Mouse (Mus musculus) mature B cell (primary cell): ENCODE results near the gene Tnfrsf1a.

ENCODE experiments used
- in situ Hi-C: fragments of 300-500 bp; cut with MboI; formaldehyde crosslinking; loops from 2 replicates; pipeline ENCODE4 v1.14.3; 2019

Tnfrsf1a gene

DNA sequence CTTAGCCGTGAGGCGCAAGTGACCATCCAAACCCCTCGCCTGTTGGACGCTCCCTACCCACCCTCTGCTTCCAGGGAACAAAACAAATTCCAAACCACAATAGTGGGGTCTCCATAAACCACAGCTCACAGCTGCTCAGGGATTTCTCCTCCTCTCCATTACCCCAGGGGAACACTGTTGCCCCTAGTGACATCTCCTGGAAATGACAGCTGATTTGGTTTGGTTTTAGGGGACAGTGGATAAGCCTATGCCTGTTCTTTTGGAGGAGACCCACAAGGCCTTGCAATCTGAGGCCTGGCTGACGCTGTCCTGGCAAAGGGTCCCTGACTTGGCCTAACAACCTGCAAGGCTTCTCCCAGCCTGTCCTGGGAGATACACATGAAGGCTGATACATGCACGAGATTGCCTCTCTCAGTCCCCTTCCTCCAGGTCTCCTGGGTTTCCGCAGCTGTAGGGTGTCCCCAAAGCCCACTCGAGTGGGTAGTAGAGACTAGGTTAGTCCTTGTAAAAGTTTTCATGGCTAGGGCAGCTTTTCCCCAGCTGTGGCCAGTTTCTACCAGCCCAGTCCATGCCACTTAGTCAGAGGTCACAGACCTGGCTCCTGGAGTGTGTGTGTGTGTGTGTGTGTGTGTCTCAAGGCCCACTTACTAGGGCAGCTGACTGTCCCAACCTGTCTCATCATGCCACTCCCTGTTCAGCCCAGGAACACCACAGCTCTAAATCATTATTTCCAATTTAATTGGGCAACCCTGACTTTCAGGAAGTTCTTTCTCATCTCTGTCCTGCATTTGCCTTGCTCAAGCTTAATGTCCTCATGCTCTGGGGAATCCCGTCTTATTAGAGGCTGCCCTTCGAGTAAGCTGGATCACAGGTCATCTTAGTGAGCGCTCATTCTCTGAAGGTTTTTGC is 36.2 kb downstream of the Tnfrsf1a start:
- in situ Hi-C loops: no loop called here

- in situ Hi-C loops: no loop called here
These were observed 36.9 kb downstream of the Tnfrsf1a start for GRCm38 (mm10) chr6:125386080-125386479.

GRCm38 (mm10) chr6:125389853-125390252 is 40.7 kb downstream of the Tnfrsf1a start:
- in situ Hi-C loops: no loop called here

DNA sequence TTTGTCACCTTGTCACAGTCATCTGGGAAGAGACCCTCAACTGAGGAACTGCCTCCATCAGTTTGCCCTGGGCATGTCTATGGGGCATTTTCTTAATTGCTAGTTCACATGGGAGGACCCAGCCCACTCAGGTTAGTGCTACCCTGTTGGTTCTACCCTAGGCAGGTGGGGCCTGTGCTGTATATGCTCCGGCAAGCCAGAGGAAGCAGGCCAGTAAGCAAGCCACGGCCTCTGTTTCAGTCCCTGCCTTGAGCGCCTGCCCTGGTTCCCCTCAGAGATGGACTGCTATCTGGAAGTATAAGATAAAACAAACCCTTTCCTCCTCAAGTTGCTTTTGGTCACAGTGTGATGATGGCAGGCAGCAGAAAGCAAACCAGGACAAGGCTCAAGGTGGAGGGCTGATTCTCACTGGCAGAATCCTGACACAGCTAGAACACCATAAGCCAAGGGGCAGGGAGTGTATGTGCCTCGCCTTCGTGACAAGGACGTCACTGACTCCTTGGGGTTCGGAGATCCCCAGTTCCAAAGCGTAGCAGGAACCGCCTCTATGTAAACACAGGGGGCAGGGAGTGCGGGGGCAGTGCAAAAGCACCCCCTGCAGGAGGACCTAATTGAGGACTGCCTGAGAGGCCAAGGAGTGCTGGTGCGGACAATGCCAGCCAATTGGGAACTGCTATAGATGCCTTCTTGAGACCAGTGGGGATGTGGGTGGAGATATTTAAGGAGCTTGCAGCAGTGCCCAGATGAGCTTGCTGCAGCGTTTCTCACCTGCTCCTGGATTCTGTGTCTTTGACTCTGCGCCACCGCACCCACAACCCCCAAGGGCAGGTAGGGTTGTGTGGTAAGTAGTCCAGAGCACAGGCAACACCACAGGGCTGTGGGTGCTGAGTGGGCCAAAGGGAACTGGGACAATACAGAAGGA is 56.6 kb downstream of the Tnfrsf1a start:
- in situ Hi-C loops: no loop called here

GRCm38 (mm10) chr6:125407224-125407623 is 58.1 kb downstream of the Tnfrsf1a start:
- in situ Hi-C loops: no loop called here

DNA sequence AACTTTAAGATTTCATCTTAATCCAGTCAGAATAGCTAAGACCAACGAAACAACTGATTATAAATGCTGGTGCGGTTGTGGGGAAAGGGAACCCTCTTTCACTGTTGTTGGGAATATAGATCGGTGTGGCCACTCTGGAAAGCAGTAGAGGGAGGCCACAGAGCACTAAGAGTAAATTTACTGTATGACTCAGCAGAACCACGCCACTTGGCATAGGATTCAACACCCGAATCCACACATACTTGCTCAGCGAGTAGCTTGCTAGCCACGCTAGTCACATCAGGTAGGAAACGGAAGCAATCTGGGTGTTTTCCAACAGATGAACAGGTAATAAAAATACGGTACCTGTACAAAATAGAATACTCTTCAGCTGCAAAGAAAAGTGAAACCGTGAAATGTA is 58.5 kb downstream of the Tnfrsf1a start:
- in situ Hi-C loops: no loop called here

DNA sequence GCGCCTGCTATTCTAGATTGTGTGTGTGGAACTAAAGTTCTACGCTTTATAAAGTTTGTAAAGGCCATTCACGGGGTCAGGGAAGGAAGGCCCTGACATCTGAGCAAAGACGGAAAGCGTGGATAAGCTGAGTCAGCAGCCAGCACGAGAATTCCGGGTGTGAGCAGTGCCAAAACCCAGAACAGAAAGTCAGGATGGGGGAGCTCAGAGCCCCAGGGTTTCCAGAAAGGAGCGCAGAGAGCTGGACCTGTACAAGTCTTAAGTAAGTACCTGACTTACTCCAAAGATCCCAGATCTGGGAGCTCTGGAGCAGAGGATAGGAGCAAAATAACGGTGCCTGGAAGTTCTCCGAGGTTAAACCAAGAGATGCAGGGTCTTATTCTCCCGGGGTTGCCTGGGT is 61.4 kb downstream of the Tnfrsf1a start:
- in situ Hi-C loops: no loop called here

- in situ Hi-C loops: no loop called here
These were observed 61.9 kb downstream of the Tnfrsf1a start for GRCm38 (mm10) chr6:125410995-125411547.

DNA sequence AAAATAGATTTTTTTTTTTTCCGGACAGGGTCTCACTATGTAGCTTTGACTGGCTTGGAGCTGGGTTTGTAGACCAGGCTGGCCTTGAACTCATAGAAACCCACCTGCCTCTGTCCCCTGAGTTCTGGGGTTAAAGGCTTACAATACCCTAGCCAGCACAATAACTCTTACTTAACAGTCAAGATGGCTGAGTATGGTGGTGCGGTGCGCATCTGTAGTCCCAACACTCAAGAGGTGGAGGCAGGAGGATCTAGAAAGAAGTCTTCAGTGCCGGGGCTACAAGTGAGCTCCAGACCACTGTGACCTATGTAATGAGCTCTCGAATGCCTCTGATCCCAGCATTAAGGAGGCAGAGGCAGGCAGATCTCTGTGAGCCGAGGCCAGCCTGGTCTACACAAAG is 62.5 kb downstream of the Tnfrsf1a start:
- in situ Hi-C loops: no loop called here
